Mouse (Mus musculus) olfactory bulb, adult 2 months (tissue): ENCODE measurements around the gene Gm20547.

Experiments
- CTCF ChIP-seq: fragments of 200-500 bp; IDR thresholded peaks from 2 replicates; pipeline ENCODE4 v1.5.1; 2012; ENCODE audit warnings: low read depth, mild to moderate bottlenecking, low read length, moderate library complexity; ENCODE audit not compliant: insufficient read depth
- POLR2A ChIP-seq: fragments of 200-500 bp; IDR thresholded peaks from 2 replicates; pipeline ENCODE4 v1.6.1; 2012; ENCODE audit warnings: mild to moderate bottlenecking, low read depth, low read length, moderate library complexity; ENCODE audit not compliant: insufficient read depth

DNA sequence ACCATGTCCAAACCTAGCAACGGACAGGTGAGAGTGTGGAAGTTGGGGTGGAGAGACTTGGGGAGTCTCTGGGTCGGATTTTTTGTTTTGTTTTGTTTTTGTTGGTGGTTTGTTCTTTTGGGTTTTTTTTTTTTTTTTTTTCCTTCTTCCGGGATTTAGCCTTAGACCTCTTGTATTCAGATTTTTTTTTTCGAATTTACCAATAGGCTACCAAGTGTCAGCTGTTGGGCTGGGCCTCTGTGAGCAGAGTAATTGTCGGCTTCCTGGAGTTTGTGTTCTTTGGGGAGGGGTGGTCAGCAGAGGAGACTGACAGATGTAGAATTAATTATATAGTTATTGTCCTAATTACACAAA lies 18.0 kb upstream of the Gm20547 start:
- TF ChIP-seq CTCF (no peak), POLR2A (no peak)
